Mouse (Mus musculus) lung, postnatal 0 days (tissue): ENCODE measurements around the gene Adprm.

Source experiments
- CTCF ChIP-seq: IDR thresholded peaks from 2 replicates; pipeline ENCODE4 v1.5.1; 2016; ENCODE audit warnings: antibody characterized with exemption, mild to moderate bottlenecking
- EP300 ChIP-seq: IDR thresholded peaks from 2 replicates; pipeline ENCODE4 v1.6.1; 2016; ENCODE audit warnings: antibody characterized with exemption, mild to moderate bottlenecking, control low read depth

DNA sequence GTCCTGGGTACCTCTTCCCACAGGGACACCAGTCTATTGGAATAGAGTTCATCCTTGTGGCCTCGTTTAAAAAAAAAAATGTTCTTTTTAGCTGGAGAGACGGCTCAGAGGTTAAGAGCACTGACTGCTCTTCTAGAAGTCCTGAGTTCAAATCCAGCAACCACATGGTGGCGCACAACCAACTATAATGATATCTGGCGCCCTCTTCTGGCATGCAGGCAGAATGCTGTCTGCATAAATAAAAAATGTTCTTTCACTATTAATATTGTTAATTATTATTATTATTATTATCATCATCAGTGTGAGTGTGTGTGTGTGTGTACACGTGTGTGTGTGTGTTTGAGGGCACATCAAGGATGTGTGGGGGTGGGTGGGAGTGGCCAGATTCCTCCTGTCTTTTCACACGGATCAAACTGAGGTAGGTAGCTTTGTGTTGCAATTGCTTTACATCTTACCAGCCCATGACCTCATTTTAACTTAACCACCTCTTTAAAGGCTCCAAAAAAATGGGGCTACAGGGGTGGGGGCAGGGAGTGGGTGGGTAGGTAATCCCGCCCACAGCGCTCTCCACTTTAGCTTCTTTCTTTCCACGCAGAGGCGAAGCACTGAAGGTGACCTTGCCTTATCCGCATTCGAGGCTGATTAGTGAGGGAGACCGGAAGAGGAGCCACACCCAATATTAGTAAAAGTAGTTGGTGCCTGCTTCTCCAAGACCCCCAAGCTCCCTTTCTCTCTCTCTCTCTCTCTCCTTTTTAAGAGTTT is 29.9 kb downstream of the Adprm start:
- TF ChIP-seq CTCF, result peak; percentile 66
- no peak for TF ChIP-seq EP300
